Mouse (Mus musculus) large intestine, adult 2 months (tissue): ENCODE results near the gene Cldn19. TPM values are rescaled to one million over a fixed set of nuclear protein-coding genes. Genes with fewer than 3 reads are reported as not detected.

ENCODE experiments used
- DNase-seq: peaks from one replicate; pipeline ENCODE4 v3.0.0-alpha.2; 2012; ENCODE audit warnings: low read depth, low spot score
- WGBS: fragments of 180-500 bp; shearing (Covaris S2); methylation state at CpG from one replicate; pipeline ENCODE4 v1.1.7; 2018; 5-methylcytosine and 5-hydroxymethylcytosine counted together
- polyA plus RNA-seq: library from polyadenylated mRNA; depleted of rRNA; stranded (reverse); fragments of >200 nt; gene quantifications from 2 replicates; pipeline ENCODE4 v1.2.3, GENCODE M21; 2012; rRNA removed

Gene Cldn19
- not detected in 2 replicates for polyA plus RNA-seq

- no peak for DNase-seq
- 93% methylated on average over 12 of the region's 12 CpGs for WGBS
Measured at GRCm38 (mm10) chr4:119255351-119255750, at the start of gene Cldn19. Cldn19 (plus strand) TSS chr4:119255414.

- 61% methylated on average over 8 of the region's 8 CpGs for WGBS
Measured at GRCm38 (mm10) chr4:119216667-119217066, 38.5 kb upstream of the Cldn19 start.

GRCm38 (mm10) chr4:119218169-119218568 lies 37.0 kb upstream of the Cldn19 start, which contains the start of gene Tmem269:
Tmem269 (minus strand) TSS chr4:119218217.
- no peak for DNase-seq
- 21% methylated on average over 11 of the region's 11 CpGs for WGBS

More at GRCm38 (mm10) chr4:119216667-119217066, 38.5 kb upstream of the Cldn19 start:
- DNase-seq = no peak

- no peak for DNase-seq
- WGBS = 62% methylated on average over 1 of the region's 1 CpGs
Measured at GRCm38 (mm10) chr4:119223696-119224095, 31.5 kb upstream of the Cldn19 start.

GRCm38 (mm10) chr4:119224534-119224933 lies 30.7 kb upstream of the Cldn19 start:
- 94% methylated on average over 3 of the region's 3 CpGs for WGBS
- no peak for DNase-seq

- DNase-seq = no peak
- WGBS = 93% methylated on average over 9 of the region's 9 CpGs
Measured at GRCm38 (mm10) chr4:119225719-119226118, 29.5 kb upstream of the Cldn19 start.

- WGBS = 78% methylated on average over 11 of the region's 11 CpGs
- DNase-seq = no peak
Measured at GRCm38 (mm10) chr4:119226751-119227150, 28.5 kb upstream of the Cldn19 start.

- under 1% methylated on average over 71 of the region's 71 CpGs for WGBS
- peak; percentile 99 for DNase-seq
Measured at GRCm38 (mm10) chr4:119232410-119233255, 22.6 kb upstream of the Cldn19 start, which contains the start of the genes AU022252 and P3h1. AU022252 (minus strand) TSS chr4:119232712. P3h1 (plus strand) TSS chr4:119232915.

GRCm38 (mm10) chr4:119233256-119233901 lies 21.8 kb upstream of the Cldn19 start:
- no peak for DNase-seq
- WGBS = 2% methylated on average over 36 of the region's 36 CpGs

GRCm38 (mm10) chr4:119234348-119234747 lies 20.9 kb upstream of the Cldn19 start:
- WGBS = 79% methylated on average over 3 of the region's 3 CpGs
- DNase-seq = no peak

- no peak for DNase-seq
- 59% methylated on average over 3 of the region's 3 CpGs for WGBS
Measured at GRCm38 (mm10) chr4:119238661-119239060, 16.6 kb upstream of the Cldn19 start.

GRCm38 (mm10) chr4:119239181-119239682 lies 16.0 kb upstream of the Cldn19 start:
- whole genome bisulfite sequencing = 26% methylated on average over 12 of the region's 12 CpGs
- DNase-seq = no peak

- WGBS = 85% methylated on average over 14 of the region's 14 CpGs
- DNase-seq = no peak
Measured at GRCm38 (mm10) chr4:119241664-119242063, 13.6 kb upstream of the Cldn19 start.

- no peak for DNase-seq
- 85% methylated on average over 12 of the region's 12 CpGs for WGBS
Measured at GRCm38 (mm10) chr4:119242571-119242970, 12.6 kb upstream of the Cldn19 start.

- WGBS = 59% methylated on average over 22 of the region's 22 CpGs
- DNase-seq = no peak
Measured at GRCm38 (mm10) chr4:119244468-119245240, 10.6 kb upstream of the Cldn19 start.

- 55% methylated on average over 7 of the region's 7 CpGs for WGBS
- DNase-seq = no peak
Measured at GRCm38 (mm10) chr4:119245556-119245955, 9.7 kb upstream of the Cldn19 start.

- no peak for DNase-seq
- WGBS = 75% methylated on average over 9 of the region's 9 CpGs
Measured at GRCm38 (mm10) chr4:119245961-119246360, 9.3 kb upstream of the Cldn19 start.

GRCm38 (mm10) chr4:119246688-119247225 lies 8.5 kb upstream of the Cldn19 start:
- DNase-seq = no peak
- WGBS = 76% methylated on average over 14 of the region's 14 CpGs

- WGBS = 36% methylated on average over 13 of the region's 13 CpGs
- no peak for DNase-seq
Measured at GRCm38 (mm10) chr4:119247462-119248235, 7.6 kb upstream of the Cldn19 start.
